Mouse (Mus musculus) brain, embryonic 18.5 days (tissue): ENCODE results near the gene Med24.
A peak's percentile ranks its signal among the peaks of the same experiment; 100 is the strongest.
"Not testable (repeated sequence)": the region's sequence is repeated elsewhere in the genome, so short reads cannot be mapped to it uniquely, and the experiment has no call there.

ENCODE experiments used
- DNase-seq: peaks from one replicate; pipeline ENCODE4 v3.0.0-alpha.2; 2012; ENCODE audit warnings: low read depth, low spot score

Med24 gene

DNA sequence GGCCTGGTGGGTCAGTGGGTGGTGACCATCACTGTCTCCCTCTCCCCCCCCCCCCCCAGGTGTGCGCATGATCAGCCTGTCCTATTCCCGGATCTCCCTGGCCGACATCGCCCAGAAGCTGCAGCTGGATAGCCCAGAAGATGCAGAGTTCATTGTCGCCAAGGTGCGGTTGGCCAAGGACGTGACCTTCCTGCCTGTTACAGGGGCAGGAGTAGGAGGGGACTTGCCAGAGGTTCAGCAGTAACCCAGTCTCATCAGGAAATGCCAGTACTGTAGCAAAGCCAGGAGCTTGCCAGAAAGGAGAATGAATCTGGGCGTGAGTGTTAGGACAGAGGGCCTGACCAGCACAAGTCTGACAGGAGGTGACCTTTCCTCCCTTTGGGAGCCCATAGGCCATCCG lies 35.5 kb downstream of the Med24 start:
- DNase-seq = no peak

GRCm38 (mm10) chr11:98693201-98693600 lies 36.0 kb downstream of the Med24 start:
- no peak for DNase-seq

DNA sequence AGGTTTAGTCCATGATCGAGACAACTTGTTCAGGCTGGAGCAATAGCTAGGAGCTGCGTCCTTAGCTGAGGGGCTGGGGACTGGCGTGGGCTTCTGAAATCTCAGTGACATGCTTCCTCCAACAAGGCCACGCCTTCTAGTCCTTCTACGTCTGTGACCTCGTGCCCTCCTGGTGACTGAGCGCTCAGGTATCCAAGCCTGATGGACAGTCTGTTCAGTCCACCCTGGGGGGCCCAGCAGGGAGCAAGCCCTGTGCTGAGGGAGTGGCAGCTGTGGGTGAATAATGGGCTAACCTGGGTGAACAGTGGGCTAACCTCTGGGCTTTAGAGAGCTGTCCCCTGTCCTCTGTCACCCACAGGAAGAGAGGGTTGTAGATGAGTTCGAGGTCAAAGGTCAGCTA lies 41.2 kb downstream of the Med24 start:
- DNase-seq = no peak

DNA sequence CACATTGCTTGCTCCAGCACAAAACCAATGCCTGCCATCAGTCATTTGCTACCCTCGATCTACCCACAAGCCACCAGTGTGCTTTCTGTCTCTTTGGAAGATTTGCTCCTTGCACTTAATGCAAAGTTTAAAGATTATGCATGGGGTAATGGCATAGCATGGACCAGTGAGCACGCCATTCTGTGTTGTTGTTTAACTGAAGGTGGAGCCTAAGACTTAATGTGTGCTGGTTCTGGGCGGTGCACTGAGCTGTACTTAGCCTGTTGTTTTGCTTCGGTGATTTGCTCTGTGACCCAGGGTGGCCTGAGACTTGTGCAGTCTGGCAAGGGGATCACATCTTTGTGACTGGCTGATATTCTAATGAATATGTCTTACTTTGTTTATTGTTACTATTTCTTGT lies 42.3 kb downstream of the Med24 start:
- no peak for DNase-seq

DNA sequence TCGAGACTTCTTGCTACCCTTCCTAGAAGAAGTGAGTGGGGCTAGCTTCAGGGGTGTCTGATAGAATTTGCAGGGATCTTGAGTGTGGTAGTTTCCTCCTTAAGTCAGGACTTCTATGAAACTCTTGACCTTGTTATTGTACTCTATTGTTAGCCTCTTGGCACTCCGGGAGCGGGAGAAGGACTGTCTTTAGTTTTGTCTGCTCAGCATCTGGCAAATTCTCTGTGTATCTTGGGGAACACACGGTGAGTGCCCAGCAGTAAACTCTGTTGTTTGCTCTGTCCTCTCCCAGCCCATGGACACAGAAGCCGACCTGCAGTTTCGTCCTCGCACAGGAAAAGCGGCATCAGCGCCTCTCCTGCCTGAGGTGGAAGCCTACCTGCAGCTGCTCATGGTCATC lies 43.6 kb downstream of the Med24 start:
- DNase-seq = no peak

DNA sequence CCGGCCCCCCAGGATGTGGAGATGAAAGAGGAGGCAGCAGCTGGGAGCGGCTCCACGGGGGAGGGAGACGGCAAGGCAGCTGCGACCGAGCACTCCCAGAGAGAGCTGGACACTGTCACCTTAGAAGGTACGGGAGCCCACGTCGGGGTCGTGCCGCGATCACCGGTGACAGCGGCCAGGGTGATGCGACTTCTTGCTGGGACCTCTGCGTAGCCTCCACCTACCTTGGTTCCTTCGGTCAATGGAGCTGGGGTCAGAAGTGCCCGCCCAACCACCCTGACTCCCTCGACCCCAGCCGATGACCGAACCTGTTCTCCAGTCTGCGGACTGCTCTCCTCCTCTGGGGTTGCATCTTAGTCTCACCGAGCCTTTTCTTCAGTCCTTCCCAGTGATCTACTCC lies 46.4 kb downstream of the Med24 start:
- no peak for DNase-seq

- DNase-seq = peak; percentile 96
Measured at GRCm38 (mm10) chr11:98681786-98682745, 47.2 kb downstream of the Med24 start, which contains the start of gene Psmd3. Gene Psmd3, plus strand, starts transcription at chr11:98682554.

- no peak for DNase-seq
Measured at GRCm38 (mm10) chr11:98681186-98681585, 48.0 kb downstream of the Med24 start.

- not testable (repeated sequence) for DNase-seq
Measured at GRCm38 (mm10) chr11:98680595-98680994, 48.6 kb downstream of the Med24 start.

DNA sequence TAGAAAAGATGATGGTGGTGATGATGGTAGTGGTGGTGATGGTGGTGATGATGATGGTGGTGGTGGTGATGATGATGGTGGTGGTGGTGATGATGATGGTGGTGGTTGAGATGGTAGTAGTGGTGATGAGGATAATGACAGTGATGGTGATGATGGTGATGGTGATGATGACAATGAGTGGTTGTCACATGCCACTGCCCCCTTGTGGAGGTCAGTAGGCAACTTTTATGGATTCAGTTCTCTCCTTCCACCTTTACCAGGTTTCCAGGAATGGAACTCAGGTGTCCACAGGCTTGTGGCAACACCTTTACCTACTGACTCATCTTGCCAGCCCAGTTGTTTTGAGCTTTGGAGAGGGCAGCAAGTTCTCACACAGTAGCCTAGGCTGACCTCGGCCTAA lies 49.2 kb downstream of the Med24 start:
- no peak for DNase-seq

GRCm38 (mm10) chr11:98675829-98676363 lies 53.3 kb downstream of the Med24 start:
- no peak for DNase-seq

- DNase-seq = not testable (repeated sequence)
Measured at GRCm38 (mm10) chr11:98673136-98673535, 56.1 kb downstream of the Med24 start.

DNA sequence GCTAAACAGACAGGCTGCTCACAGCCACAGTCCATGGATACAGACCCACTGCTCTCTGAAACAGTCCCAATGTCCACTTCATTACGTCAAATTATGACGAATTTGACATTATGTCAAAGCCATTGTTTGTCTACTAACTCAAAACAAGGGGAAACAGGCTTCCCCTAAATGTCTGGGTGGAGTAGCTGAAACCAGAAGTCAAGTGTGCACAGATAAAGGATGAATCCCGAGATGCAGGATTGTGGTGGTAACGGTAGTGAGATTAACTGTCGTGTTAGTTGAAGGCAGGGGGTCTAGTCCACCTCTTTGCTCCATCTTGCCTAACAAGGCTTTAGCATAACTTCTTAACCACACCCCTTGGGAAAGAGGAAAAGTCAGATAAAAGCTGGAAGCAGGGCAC lies 56.8 kb downstream of the Med24 start:
- DNase-seq = no peak

DNA sequence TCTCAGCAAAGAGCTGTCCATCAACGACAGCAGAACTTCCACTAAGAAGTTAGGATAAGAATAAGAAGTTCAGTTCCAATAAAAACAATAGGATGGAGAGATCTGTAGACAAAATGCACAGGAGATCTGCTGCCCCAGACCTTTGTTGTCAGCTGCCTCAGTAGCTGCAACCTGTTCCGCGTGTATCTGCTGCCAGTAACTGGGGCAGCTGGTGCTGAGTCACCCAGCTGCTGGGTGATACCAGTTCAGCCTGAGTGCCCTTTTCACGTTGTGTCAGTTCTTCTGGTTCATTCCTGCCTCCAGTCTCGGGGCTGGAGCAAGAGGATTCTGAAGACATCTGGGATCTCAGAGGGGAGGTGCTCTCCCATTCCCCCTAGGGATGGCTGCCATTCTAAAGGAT lies 57.4 kb downstream of the Med24 start:
- no peak for DNase-seq

DNA sequence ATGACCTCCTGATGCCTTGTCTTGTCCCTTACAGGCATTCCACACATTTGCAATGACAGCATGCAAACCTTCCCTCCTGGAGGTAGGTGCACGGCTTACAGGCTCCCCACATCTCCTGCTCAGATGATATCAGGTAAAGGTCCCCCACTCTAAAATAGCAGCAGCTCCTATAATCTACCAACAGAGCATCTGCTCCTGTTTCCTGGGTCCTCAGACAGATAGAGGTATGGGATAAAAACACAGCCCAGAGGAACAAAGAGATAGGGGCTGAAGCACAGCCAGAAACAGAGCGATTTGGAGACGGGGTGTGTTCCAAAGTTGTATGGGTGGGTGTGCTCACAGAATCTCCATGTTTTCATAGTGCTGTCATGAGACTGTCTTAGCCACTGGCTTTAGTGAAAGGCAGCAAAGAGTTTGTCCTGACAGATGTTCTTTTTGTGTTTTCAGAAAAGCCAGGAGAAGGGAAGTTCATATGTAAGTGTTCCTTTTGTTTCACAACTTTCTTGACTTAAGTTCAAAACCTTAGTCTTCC lies 57.9 kb downstream of the Med24 start:
- no peak for DNase-seq

DNA sequence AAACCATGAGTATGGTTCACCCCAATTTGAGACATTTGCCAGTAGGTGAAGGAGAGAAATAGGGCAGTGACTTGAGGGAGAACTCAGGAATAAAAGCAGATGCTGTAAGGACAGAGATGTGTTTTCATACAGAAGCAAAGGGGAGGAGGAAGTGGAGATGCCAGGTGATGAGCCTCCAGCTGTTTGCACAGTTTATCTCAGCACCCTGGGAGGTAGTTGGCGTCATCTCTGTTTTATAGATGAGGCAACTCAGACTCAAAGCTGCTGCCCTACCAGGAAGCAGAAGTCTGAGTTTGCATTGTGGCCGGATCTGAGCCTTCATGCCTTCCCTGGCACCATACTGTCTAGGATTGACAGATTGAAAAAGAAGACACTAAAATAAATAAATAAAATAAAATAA lies 60.3 kb downstream of the Med24 start:
- no peak for DNase-seq

DNA sequence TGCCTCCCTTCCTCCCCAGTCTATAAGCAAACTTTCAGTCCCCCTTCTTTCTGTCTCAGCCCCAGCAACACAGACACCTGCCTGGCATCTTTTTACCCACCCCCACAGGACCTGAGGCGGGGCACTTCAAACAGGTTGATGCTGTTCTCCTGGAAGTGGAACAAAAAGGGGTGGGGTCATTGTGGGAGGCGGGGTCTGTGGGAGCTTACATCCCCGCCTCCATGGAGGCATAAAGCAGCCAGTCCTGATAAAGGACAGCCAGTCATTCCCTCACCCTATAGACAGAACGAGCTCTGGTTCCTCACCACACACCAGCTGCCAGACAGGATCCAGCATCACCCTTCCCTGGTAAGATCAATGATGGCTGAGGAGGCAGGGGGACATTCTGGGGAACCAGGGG lies 65.1 kb downstream of the Med24 start, which contains the start of gene Gsdma:
Gene Gsdma, plus strand, starts transcription at position 261 of the 400 bp plus-strand sequence.
- no peak for DNase-seq

- DNase-seq = peak; percentile 56
Measured at GRCm38 (mm10) chr11:98660517-98660916, 68.7 kb downstream of the Med24 start.

- not testable (repeated sequence) for DNase-seq
Measured at GRCm38 (mm10) chr11:98655076-98655475, 74.2 kb downstream of the Med24 start.
